Mouse (Mus musculus) limb, embryonic 13.5 days (tissue): ENCODE results near the gene Ip6k1. TPM values are rescaled to one million over a fixed set of nuclear protein-coding genes. Genes with fewer than 3 reads are reported as not detected.

Source experiments
- ATAC-seq: fragments of 200-750 bp; cut with Nextera tagmentation; 2 replicates; pipeline ENCODE4 v1.8.0; 2017; ENCODE audit warnings: low read depth, moderate number of reproducible peaks, moderate TSS enrichment; ENCODE audit not compliant: low FRiP score
- H3K27ac ChIP-seq: fragments of 300-500 bp; sonication (generic); 2 replicates; pipeline ENCODE4 v1.5.1; 2015; ENCODE audit warnings: inconsistent platforms, mild to moderate bottlenecking, moderate library complexity
- H3K27me3 ChIP-seq: fragments of 300-500 bp; sonication (generic); 2 replicates; pipeline ENCODE4 v1.6.1; 2015; ENCODE audit warnings: mild to moderate bottlenecking, inconsistent platforms
- H3K36me3 ChIP-seq: fragments of 300-500 bp; sonication (generic); 2 replicates; pipeline ENCODE4 v1.6.1; 2015; ENCODE audit warnings: inconsistent platforms, mild to moderate bottlenecking, moderate library complexity
- H3K4me1 ChIP-seq: fragments of 300-500 bp; sonication (generic); 2 replicates; pipeline ENCODE4 v1.6.1; 2015; ENCODE audit warnings: inconsistent platforms
- H3K4me2 ChIP-seq: fragments of 300-500 bp; sonication (generic); replicated peaks from 2 replicates; pipeline ENCODE4 v1.6.1; 2015; ENCODE audit warnings: inconsistent platforms, mild to moderate bottlenecking, moderate library complexity
- H3K4me3 ChIP-seq: fragments of 300-500 bp; sonication (generic); 2 replicates; pipeline ENCODE4 v1.5.1; 2015; ENCODE audit warnings: moderate library complexity, mild to moderate bottlenecking, inconsistent platforms
- H3K9ac ChIP-seq: fragments of 300-500 bp; sonication (generic); 2 replicates; pipeline ENCODE4 v1.6.1; 2015; ENCODE audit warnings: mild to moderate bottlenecking, inconsistent platforms
- H3K9me3 ChIP-seq: fragments of 300-500 bp; sonication (generic); 2 replicates; pipeline ENCODE4 v1.6.1; 2016; ENCODE audit warnings: inconsistent platforms
- WGBS: fragments of 180-500 bp; shearing (Covaris S2); methylation state at CpG from one replicate; pipeline ENCODE4 v1.1.7; 2015; 5-methylcytosine and 5-hydroxymethylcytosine counted together
- polyA plus RNA-seq: library from polyadenylated mRNA; unstranded; fragments of >200 nt; fragmentation: Nextera tagmentation; extraction: Ambion mirVana; gene quantifications from 2 replicates; pipeline ENCODE4 v1.2.1, GENCODE M21; 2015

Gene Ip6k1
- polyA plus RNA-seq, 1 experiment from 2014 or later, result 72.8 TPM

DNA sequence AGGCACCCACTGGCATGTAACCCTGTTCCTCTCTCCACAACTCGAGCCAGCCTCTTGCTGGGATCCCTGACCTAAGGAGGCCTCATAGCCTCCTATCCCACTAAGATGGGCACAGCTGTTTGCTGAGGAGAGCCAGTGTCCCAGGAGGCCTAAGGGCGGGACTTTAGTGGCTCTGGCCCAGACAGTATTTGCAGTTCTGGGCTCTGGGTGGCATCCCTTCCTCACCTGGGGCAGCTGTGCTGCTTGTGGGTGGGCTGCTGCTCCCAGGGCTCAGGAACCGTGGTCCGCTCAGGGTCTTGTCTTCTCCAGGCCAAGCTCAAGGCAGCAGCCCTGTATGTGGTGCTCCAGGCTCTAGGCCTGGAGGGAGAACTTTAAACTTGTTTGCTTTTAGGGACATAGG, 44.3 kb downstream of the Ip6k1 start:
- no peak for ATAC-seq
- Histone ChIP-seq H3K27ac (no peak overlapping the region), H3K4me3 (no peak overlapping the region), H3K27me3 (no peaks in the 10 kb centered on the region), H3K9me3 (no peaks in the 10 kb centered on the region), H3K4me2 (no peak overlapping the region), H3K36me3 (peaks cover 69% of the 10 kb centered on the region), H3K9ac (0 out of 2 replicates have a peak overlapping the region, but pooled peaks have one; percentile 26), H3K4me1 (peaks cover 23% of the 10 kb centered on the region)
- WGBS, result 90% methylated on average over 4 of the region's 4 CpGs

DNA sequence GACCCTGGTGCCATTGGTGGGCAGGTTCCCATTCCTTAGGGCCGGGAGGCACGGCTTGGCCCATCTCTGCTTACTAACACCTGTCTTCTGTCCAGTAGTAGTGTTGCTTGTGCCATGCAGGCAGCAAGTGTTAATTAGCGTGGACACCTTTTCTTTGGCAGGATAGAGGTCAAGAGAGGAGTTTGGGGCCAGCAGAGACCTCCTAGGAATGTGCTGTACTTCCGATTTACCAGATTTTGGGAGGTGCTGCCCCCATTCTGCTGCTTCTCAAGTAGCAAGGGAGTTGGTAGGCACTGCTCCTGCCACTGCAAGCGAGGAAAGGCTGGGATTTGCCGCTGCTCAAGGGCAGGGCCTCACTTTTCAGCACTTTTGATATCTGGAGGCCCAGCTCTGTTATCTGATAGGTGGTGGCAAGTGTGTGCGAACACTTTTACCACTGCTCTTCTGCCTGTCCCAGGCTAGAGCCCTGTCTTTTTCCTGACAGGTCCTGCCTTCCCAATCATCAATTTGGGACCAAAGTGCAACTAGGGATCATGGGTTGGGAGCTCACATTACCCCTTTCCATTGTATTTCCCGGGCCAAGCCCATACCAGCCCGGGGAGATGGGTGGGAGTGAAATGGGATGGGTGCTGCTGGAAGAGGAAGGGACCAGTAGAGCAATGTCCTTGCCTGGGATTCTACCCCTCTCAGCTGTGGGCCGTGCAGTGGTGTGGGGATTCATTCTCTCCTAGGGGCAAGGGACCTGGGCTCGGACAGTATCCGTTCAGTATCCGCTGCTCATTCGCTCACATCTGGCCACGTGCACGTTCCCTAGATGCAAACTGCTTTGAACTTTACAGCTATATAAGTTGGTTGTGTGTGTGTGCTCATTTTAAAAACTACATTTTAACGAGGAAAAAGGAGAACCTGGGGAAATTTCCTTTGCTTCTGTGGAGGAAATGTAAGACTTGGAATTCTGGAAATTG, 45.6 kb downstream of the Ip6k1 start:
- peak overlapping the region; percentile 48; the same call in 1 of the 2 replicates for H3K9ac ChIP-seq
- peaks cover 30% of the 10 kb centered on the region for H3K4me1 ChIP-seq
- 47% methylated on average over 17 of the region's 17 CpGs for WGBS
- H3K9me3 ChIP-seq, result no peaks in the 10 kb centered on the region
- H3K27me3 ChIP-seq, result no peaks in the 10 kb centered on the region
- H3K36me3 ChIP-seq, result peaks cover 65% of the 10 kb centered on the region
- peak overlapping the region; percentile 81 for H3K4me3 ChIP-seq
- ATAC-seq, result no peak
- H3K27ac ChIP-seq, result 0 out of 2 replicates have a peak overlapping the region, but pooled peaks have one; percentile 67
- peak overlapping the region; percentile 92 for H3K4me2 ChIP-seq

DNA sequence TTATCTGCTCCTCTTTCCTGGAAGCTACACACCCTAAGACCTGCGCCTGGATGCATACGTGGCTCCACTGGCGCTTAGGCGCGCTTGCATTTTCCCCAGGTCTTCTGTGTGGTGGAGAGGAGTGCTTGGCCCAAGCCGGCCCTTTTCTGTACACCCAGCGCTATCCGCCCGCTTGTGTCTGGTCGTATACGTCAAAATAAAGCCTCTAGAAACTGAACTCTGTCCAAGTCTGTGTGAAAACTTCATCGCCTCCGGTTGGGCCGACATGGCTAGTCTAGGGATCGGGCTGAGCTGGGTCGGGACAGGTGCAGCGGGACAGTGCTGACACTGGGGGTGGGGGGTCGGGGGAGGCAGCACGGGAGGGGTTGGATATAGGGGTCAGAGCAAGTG, 46.3 kb downstream of the Ip6k1 start:
- WGBS, result 2% methylated on average over 19 of the region's 19 CpGs
- no peak; the same call in 1 of the 2 replicates for ATAC-seq
- peaks cover 37% of the 10 kb centered on the region for H3K4me1 ChIP-seq
- H3K27ac ChIP-seq, result peak overlapping the region; percentile 67; the same call in 1 of the 2 replicates
- no peaks in the 10 kb centered on the region for H3K27me3 ChIP-seq
- H3K9me3 ChIP-seq, result no peaks in the 10 kb centered on the region
- H3K36me3 ChIP-seq, result peaks cover 62% of the 10 kb centered on the region
- peak overlapping the region; percentile 48; the same call in 1 of the 2 replicates for H3K9ac ChIP-seq
- peak overlapping the region; percentile 92 for H3K4me2 ChIP-seq
- H3K4me3 ChIP-seq, result peak overlapping the region; percentile 81

DNA sequence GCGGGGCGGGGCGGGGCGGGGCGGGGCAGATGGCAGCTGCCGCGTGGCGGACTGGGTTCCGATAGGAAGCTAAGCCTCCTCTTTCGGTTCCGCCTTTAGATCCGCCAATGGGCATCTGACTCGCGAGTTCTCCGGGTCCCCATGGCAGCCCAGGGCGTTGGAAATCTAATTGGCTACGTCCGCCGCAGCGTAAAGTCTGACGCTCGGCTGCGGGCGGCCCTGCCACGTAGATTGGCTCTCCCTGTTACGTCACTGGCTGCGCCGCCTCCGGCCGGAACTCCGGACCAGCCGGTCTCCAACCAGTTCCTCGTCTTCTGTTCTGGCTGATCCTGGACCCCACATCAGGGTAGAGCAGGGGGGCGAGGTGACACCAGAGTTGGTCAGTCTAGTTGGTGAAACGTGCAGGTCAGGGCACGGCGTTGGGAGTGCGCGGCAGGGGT, 46.7 kb downstream of the Ip6k1 start, which contains the start of gene Gmppb:
TSS of gene Gmppb (plus strand) at position 227 of the 440 bp plus-strand sequence.
- Histone ChIP-seq H3K9me3 (no peaks in the 10 kb centered on the region), H3K27ac (peak within 1 kb of the TSS; percentile 67), H3K4me2 (peak within 1 kb of the TSS; percentile 92), H3K4me1 (peaks cover 38% of the 10 kb centered on the region), H3K9ac (peak within 1 kb of the TSS; percentile 83), H3K36me3 (peaks cover 65% of the 10 kb centered on the region), H3K4me3 (peak within 1 kb of the TSS; percentile 81), H3K27me3 (no peaks in the 10 kb centered on the region)
- 0% methylated on average over 32 of the region's 39 CpGs for WGBS
- peak; percentile 94 for ATAC-seq

DNA sequence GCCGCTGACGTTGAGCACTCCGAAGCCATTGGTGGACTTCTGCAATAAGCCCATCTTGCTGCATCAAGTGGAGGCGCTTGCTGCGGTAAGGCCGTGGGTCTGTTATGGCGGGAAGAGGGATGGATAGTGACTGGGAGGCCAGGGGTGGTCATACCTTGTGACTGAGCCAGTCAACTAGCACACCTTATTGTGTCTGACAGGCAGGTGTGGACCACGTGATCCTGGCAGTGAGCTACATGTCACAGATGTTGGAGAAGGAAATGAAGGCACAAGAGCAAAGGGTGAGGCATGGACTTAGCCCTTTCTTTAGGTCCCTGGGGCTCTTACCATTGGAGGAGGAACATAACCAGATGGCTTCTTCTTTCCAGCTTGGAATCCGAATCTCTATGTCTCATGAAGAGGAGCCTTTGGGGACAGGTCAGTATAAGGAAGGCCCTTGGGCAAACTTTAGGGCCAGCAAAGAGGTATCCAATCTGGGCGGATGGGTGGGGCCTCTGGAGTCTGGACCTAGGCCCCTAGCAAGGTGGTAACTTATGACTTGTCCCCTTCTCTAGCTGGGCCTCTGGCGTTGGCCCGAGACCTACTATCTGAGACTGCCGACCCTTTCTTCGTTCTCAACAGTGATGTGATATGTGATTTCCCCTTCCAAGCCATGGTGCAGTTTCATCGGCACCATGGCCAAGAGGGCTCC, 47.4 kb downstream of the Ip6k1 start:
- H3K27me3 ChIP-seq, result no peaks in the 10 kb centered on the region
- peak overlapping the region; percentile 92 for H3K4me2 ChIP-seq
- 42% methylated on average over 15 of the region's 15 CpGs for WGBS
- peak overlapping the region; percentile 83 for H3K9ac ChIP-seq
- ATAC-seq, result peak; percentile 7; the same call in 1 of the 2 replicates
- H3K4me1 ChIP-seq, result peaks cover 38% of the 10 kb centered on the region
- H3K4me3 ChIP-seq, result peak overlapping the region; percentile 81
- H3K27ac ChIP-seq, result no peak overlapping the region; the same call in 1 of the 2 replicates
- H3K36me3 ChIP-seq, result peaks cover 69% of the 10 kb centered on the region
- no peaks in the 10 kb centered on the region for H3K9me3 ChIP-seq

DNA sequence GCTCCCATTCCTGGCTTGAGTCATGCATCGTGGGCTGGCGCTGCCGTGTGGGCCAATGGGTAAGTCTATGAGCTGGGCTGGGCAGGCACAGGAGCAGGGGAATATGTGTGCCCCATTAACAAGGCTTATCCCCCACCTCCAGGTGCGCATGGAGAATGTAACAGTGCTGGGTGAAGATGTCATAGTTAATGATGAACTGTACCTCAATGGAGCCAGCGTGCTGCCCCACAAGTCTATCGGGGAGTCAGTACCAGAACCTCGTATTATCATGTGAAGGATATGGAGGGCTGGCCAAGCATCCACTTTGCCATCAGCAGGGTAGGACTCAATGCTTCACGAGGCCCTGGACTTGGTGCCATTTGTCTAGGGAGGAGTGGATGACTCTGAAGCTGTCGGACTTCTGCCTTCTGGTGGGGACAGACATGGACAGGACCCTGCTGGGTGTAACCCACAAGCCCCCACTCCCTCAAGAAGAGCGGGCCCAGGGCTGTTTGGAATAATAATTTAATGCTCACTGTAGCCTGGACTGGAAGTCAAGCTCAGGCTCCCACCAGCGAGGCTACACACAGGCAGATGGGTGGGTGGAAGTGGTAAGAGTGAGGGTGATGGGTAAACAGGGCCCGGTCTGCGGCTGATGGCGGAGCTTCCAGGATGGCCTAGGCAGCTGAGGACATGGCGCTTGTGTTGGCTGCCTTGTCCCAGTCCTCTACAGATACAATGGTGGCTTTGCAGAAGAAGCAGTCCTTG, 49.1 kb downstream of the Ip6k1 start:
- H3K4me3 ChIP-seq, result no peak overlapping the region

DNA sequence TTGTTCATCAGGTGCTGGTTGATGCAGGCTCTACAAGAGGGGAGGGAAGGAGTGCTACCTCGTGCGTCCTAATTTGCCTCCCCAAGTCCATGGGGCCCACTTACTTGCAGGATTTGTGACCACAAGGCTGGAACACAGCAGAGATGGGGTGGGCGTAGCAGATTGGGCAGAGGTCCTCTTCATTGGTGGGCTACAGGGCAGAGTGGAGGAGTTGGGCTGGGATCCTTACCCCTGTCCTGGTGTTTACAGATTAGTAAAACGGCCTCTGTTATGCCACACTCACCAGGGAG, 49.6 kb downstream of the Ip6k1 start:
- WGBS, result 80% methylated on average over 4 of the region's 4 CpGs
- no peak overlapping the region for H3K4me3 ChIP-seq
- no peaks in the 10 kb centered on the region for H3K27me3 ChIP-seq
- no peak overlapping the region for H3K9ac ChIP-seq
- H3K4me2 ChIP-seq, result no peak overlapping the region
- peaks cover 69% of the 10 kb centered on the region for H3K36me3 ChIP-seq
- ATAC-seq, result no peak
- H3K9me3 ChIP-seq, result no peaks in the 10 kb centered on the region
- H3K4me1 ChIP-seq, result peaks cover 38% of the 10 kb centered on the region
- H3K27ac ChIP-seq, result no peak overlapping the region

More for the DNA sequence above, 49.1 kb downstream of the Ip6k1 start:
- Histone ChIP-seq H3K4me1 (peaks cover 38% of the 10 kb centered on the region), H3K9me3 (no peaks in the 10 kb centered on the region), H3K9ac (no peak overlapping the region), H3K36me3 (peaks cover 69% of the 10 kb centered on the region), H3K4me2 (no peak overlapping the region), H3K27me3 (no peaks in the 10 kb centered on the region), H3K27ac (no peak overlapping the region)
- WGBS, result 94% methylated on average over 15 of the region's 15 CpGs
- ATAC-seq, result no peak

DNA sequence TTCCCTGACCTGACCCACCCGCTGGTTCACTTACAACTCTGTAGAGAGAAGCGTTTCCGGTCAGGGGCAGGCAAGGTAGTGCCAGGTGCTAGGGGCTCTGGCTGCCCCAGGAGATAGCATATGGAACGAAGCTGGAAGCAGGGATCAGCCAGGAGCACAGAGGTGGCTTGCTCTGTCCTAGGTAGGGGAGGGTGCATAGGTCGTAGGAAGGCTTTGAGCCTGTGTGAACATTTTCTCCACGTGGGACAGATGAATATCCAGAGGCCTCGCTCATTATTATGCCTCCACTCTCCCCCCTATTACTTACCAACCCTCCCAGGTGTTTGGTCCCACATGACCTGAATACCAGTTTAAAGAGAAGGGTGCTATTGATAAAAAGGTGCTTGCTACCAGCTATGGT, 50.1 kb downstream of the Ip6k1 start:
- ATAC-seq, result no peak
- Histone ChIP-seq H3K4me2 (no peak overlapping the region), H3K4me1 (peaks cover 37% of the 10 kb centered on the region), H3K36me3 (peaks cover 69% of the 10 kb centered on the region), H3K9ac (no peak overlapping the region), H3K9me3 (no peaks in the 10 kb centered on the region), H3K4me3 (no peak overlapping the region), H3K27me3 (no peaks in the 10 kb centered on the region), H3K27ac (no peak overlapping the region; the same call in 1 of the 2 replicates)
- WGBS, result 73% methylated on average over 7 of the region's 7 CpGs

DNA sequence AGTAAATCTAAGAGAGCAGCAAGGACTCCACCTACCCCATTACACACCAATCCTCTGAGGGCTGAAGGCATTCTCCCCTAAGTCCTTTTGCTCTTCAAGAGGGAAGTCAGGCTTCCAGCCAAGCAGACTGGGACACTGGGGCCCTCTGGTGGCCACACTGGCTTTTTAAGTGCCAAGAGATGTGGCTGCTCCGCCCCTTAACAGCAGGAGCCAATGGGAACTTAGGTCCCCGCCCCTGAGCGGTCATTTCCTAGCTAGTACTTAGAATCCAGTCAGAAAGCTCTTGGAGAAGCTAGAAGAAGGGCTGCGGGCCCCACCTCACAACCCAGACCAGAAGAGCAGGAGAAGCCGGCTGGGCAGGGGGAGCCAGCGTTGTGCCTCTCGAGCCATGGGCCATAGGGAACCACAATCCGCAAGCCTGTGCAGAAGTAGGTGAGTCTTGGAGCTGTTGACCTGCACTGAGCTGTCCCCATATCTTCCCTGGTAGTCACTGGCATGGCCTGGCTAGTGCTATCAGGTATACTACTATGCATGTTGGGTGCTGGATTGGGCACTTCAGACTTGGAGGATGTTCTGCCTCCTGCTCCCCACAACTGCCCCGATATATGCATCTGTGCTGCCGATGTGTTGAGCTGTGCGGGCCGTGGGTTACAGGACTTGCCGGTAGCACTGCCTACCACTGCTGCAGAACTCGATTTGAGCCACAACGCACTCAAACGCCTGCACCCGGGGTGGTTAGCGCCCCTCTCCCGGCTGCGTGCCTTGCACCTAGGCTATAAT, 50.8 kb downstream of the Ip6k1 start, which contains the start of gene Amigo3:
TSS of gene Amigo3 (plus strand) at position 275 of the 780 bp plus-strand sequence.
- Histone ChIP-seq H3K4me1 (peaks cover 30% of the 10 kb centered on the region), H3K9ac (peak within 1 kb of the TSS; percentile 53; the same call in 1 of the 2 replicates)

DNA sequence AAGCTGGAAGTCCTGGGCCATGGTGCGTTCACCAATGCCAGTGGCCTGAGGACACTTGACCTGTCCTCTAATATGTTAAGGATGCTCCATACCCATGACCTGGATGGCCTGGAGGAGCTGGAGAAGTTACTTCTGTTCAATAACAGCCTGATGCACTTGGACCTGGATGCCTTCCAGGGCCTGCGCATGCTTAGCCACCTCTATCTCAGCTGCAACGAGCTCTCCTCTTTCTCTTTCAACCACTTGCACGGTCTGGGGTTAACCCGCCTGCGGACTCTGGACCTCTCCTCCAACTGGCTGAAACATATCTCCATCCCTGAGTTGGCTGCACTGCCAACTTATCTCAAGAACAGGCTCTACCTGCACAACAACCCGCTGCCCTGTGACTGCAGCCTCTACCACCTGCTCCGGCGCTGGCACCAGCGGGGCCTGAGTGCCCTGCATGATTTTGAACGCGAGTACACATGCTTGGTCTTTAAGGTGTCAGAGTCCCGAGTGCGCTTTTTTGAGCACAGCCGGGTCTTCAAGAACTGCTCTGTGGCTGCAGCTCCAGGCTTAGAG, 51.4 kb downstream of the Ip6k1 start:
- no peak for ATAC-seq
- WGBS, result 92% methylated on average over 15 of the region's 15 CpGs
- H3K4me3 ChIP-seq, result no peak overlapping the region

More for the DNA sequence above, 50.8 kb downstream of the Ip6k1 start, which contains the start of gene Amigo3:
- 55% methylated on average over 20 of the region's 20 CpGs for WGBS
- Histone ChIP-seq H3K36me3 (peaks cover 70% of the 10 kb centered on the region), H3K27me3 (no peaks in the 10 kb centered on the region), H3K9me3 (no peaks in the 10 kb centered on the region), H3K4me2 (peak within 1 kb of the TSS; percentile 58), H3K4me3 (peak within 1 kb of the TSS; percentile 19; the same call in 1 of the 2 replicates), H3K27ac (peak within 1 kb of the TSS; percentile 58; the same call in 1 of the 2 replicates)
- ATAC-seq, result peak; percentile 48

More for the DNA sequence above, 51.4 kb downstream of the Ip6k1 start:
- peaks cover 77% of the 10 kb centered on the region for H3K36me3 ChIP-seq
- H3K4me2 ChIP-seq, result peak overlapping the region; percentile 58
- H3K27ac ChIP-seq, result no peak overlapping the region
- H3K9ac ChIP-seq, result peak overlapping the region; percentile 53; the same call in 1 of the 2 replicates
- no peaks in the 10 kb centered on the region for H3K27me3 ChIP-seq
- H3K4me1 ChIP-seq, result peaks cover 25% of the 10 kb centered on the region
- H3K9me3 ChIP-seq, result no peaks in the 10 kb centered on the region
